Mouse (Mus musculus) heart, embryonic 14.5 days (tissue): ENCODE results near the gene Yars. TPM values are rescaled to one million over a fixed set of nuclear protein-coding genes. Genes with fewer than 3 reads are reported as not detected.

Source experiments
- ATAC-seq: fragments of 200-750 bp; cut with Nextera tagmentation; 2 replicates; pipeline ENCODE4 v1.8.0; 2017; ENCODE audit warnings: low read depth, moderate TSS enrichment; ENCODE audit not compliant: insufficient number of reproducible peaks, insufficient read depth, low FRiP score
- H3K27ac ChIP-seq, 2 experiments: fragments of 200-500 bp in 1 of 2; fragments of 300-500 bp in 1 of 2; sonication (generic) in 1 of 2; replicated peaks in 1 of 2; 2 replicates each; pipeline ENCODE4 v1.5.1; 2012 to 2014; ENCODE audit warnings: low read depth in 2 of 2, low read length in 2 of 2, control low read depth in 1 of 2, mild to moderate bottlenecking in 1 of 2, mixed read lengths in 1 of 2; ENCODE audit not compliant: control insufficient read depth in 1 of 2, insufficient read depth in 1 of 2
- H3K27me3 ChIP-seq: fragments of 300-500 bp; sonication (generic); 2 replicates; pipeline ENCODE4 v1.6.1; 2014; ENCODE audit warnings: mild to moderate bottlenecking, low read length, control low read depth; ENCODE audit not compliant: control insufficient read depth, insufficient read depth
- H3K36me3 ChIP-seq: fragments of 300-500 bp; sonication (generic); 2 replicates; pipeline ENCODE4 v1.6.1; 2014; ENCODE audit warnings: mild to moderate bottlenecking, control low read depth, low read length, mixed read lengths; ENCODE audit not compliant: control insufficient read depth, insufficient read depth
- H3K4me1 ChIP-seq, 2 experiments: fragments of 200-500 bp in 1 of 2; fragments of 300-500 bp in 1 of 2; sonication (generic) in 1 of 2; 2 replicates each; pipeline ENCODE4 v1.6.1; 2012 to 2014; ENCODE audit warnings: low read length in 2 of 2, control low read depth in 1 of 2, mixed read lengths in 1 of 2; ENCODE audit not compliant: control insufficient read depth in 2 of 2, insufficient read depth in 2 of 2
- H3K4me2 ChIP-seq: fragments of 300-500 bp; sonication (generic); 2 replicates; pipeline ENCODE4 v1.6.1; 2014; ENCODE audit warnings: mild to moderate bottlenecking, low read length
- H3K4me3 ChIP-seq, 2 experiments: fragments of 200-500 bp in 1 of 2; fragments of 300-500 bp in 1 of 2; sonication (generic) in 1 of 2; 2 replicates each; pipeline ENCODE4 v1.5.1; 2012 to 2014; ENCODE audit warnings: low read length in 2 of 2, mild to moderate bottlenecking in 2 of 2, control low read depth in 1 of 2, low read depth in 1 of 2, moderate library complexity in 1 of 2; ENCODE audit not compliant: control insufficient read depth in 1 of 2, insufficient read depth in 1 of 2
- H3K9ac ChIP-seq: fragments of 300-500 bp; sonication (generic); 2 replicates; pipeline ENCODE4 v1.6.1; 2014; ENCODE audit warnings: mild to moderate bottlenecking, low read length
- H3K9me3 ChIP-seq: fragments of 300-500 bp; sonication (generic); 2 replicates; pipeline ENCODE4 v1.6.1; 2016; ENCODE audit warnings: low read length, control low read depth; ENCODE audit not compliant: control insufficient read depth
- WGBS: fragments of 180-500 bp; shearing (Covaris S2); extraction: QIAGEN DNeasy Blood & Tissue Kit; methylation state at CpG from one replicate; pipeline ENCODE4 v1.1.7; 2014; 5-methylcytosine and 5-hydroxymethylcytosine counted together
- polyA plus RNA-seq: library from polyadenylated mRNA; unstranded; fragments of >200 nt; fragmentation: Nextera tagmentation; extraction: Ambion mirVana; gene quantifications from 2 replicates; pipeline ENCODE4 v1.2.1, GENCODE M21; 2014

Gene Yars
- polyA plus RNA-seq, 1 experiment from 2014 or later: 46.3 TPM

DNA sequence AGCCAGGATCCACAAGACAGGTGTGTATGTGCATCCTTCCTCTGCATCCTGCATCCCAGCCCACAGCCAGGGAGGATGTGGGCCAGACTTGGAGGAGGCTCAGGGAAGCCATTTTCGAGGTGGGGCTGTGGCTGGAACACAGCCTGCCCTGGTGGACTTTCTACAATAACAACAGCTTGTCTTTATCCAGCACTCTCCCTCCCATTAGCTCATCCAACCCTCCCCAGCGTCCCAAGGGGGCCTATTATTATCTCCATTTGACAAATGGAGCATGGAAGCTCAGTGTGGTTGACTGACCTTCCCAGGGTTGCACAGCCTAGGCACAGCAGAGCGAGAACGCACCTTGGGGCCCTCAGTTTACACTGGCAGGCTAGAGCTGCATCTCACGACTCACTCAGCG, 71.1 kb downstream of the Yars start:
- WGBS: 14% methylated on average over 6 of the region's 6 CpGs
- Histone ChIP-seq H3K27ac (no peak overlapping the region; a peak in 1 of 4 replicates), H3K4me1 (peaks cover 18% of the 10 kb centered on the region in 2 experiments), H3K4me2 (no peak overlapping the region), H3K27me3 (peaks cover 12% of the 10 kb centered on the region; the same call in 1 of the 2 replicates), H3K9me3 (no peaks in the 10 kb centered on the region), H3K9ac (no peak overlapping the region), H3K36me3 (no peaks in the 10 kb centered on the region), H3K4me3 (no peak overlapping the region)
- ATAC-seq: no peak

DNA sequence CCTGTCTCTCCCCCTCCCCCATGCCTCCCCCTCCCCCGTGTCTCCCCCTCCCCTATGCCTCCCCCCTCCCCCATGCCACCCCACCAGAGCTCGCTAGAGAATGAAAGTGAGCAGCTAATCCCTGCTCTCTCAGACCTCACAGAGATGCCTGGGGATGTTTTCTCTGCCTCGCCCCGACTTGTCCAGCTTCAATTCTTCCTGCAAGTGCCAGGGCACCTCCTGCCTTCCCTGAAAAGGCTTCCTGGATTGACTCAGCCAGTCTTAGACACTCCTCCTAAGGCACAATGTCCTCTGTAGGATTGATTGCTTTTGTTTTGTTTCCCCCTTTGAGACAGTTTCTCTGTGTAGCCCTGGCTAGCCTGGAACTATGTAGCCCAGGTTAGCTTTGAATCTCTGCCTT, 71.6 kb downstream of the Yars start, which contains the start of gene C77080:
C77080 (minus strand) TSS at position 209 of the 400 bp plus-strand sequence.
- Histone ChIP-seq H3K27ac (no peak within 1 kb of the TSS; a peak in 1 of 4 replicates), H3K4me1 (peaks cover 14 to 15% of the 10 kb centered on the region in 2 experiments), H3K9me3 (no peaks in the 10 kb centered on the region), H3K4me3 (no peak within 1 kb of the TSS), H3K36me3 (no peaks in the 10 kb centered on the region), H3K27me3 (peaks cover 12% of the 10 kb centered on the region; the same call in 1 of the 2 replicates), H3K4me2 (no peak within 1 kb of the TSS), H3K9ac (no peak within 1 kb of the TSS)
- 18% methylated on average over 2 of the region's 4 CpGs for WGBS
- ATAC-seq: no peak

DNA sequence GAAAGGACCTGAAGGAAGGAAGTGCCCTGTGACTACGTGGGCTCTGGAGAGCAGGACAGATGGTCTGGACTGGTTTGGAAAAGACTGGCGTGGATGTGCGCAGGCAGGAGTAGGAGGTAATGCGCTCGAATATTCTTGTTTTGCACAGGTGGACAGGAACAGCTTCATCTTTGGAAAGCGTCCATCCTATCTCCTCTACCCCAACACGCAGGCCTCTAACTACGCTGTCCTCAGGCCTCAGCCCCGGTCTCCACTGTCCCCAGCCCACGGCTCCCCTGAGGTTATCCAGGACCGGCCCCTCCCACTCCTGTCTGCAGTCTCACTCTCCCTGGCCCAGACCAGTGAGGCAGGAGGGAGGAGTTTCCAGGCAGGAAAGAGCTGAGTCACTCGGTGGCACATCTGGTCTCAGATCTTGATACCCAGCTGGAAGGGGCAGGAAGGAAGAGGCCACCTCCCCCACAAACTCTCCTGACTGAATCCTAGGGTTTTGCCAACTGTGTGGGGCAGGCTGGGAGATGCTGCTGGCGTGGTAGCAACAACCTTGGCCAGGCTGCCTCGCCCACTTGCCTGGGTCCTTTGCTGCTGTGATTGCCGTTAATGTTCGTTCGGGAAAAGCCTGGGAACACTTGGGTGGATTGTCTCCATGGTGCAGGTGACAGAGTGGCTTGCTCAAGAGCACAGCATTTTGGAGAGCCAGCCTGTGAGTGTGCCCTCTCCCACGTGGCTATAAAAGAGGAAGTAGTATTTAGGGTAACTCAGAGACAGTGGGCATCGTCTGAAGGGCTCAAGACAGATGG, 73.9 kb downstream of the Yars start:
- Histone ChIP-seq H3K4me2 (peak overlapping the region; percentile 21; the same call in 1 of the 2 replicates), H3K4me3 (peak overlapping the region in 1 of 2 experiments; percentile 9; a peak in 1 of 4 replicates), H3K27ac (peak overlapping the region; percentile 38 to 49; a peak in 2 of 4 replicates), H3K9me3 (no peaks in the 10 kb centered on the region), H3K36me3 (no peaks in the 10 kb centered on the region), H3K4me1 (peaks cover 6 to 8% of the 10 kb centered on the region in 2 experiments; a peak in 1 of 4 replicates), H3K9ac (no peak overlapping the region), H3K27me3 (peaks cover 12% of the 10 kb centered on the region; the same call in 1 of the 2 replicates)
- peak; percentile 79 for ATAC-seq
- 22% methylated on average over 19 of the region's 19 CpGs for WGBS

- peaks cover 6 to 8% of the 10 kb centered on the region in 2 experiments; a peak in 1 of 4 replicates for H3K4me1 ChIP-seq
- no peak for ATAC-seq
- H3K27ac ChIP-seq: no peak overlapping the region
- no peak overlapping the region for H3K4me3 ChIP-seq
- H3K4me2 ChIP-seq: no peak overlapping the region
- no peak overlapping the region for H3K9ac ChIP-seq
- WGBS: 80% methylated on average over 4 of the region's 4 CpGs
- H3K9me3 ChIP-seq: no peaks in the 10 kb centered on the region
- 0 out of 2 replicates have a peak, but pooled peaks cover 4% of the 10 kb centered on the region for H3K27me3 ChIP-seq
- no peaks in the 10 kb centered on the region for H3K36me3 ChIP-seq
These were observed 76.6 kb downstream of the Yars start for GRCm38 (mm10) chr4:129266191-129266590.

GRCm38 (mm10) chr4:129266821-129267220, 77.3 kb downstream of the Yars start:
- Histone ChIP-seq H3K4me3 (no peak overlapping the region), H3K36me3 (no peaks in the 10 kb centered on the region), H3K9ac (no peak overlapping the region), H3K9me3 (no peaks in the 10 kb centered on the region), H3K4me2 (no peak overlapping the region), H3K4me1 (peaks cover 6 to 8% of the 10 kb centered on the region in 2 experiments; a peak in 1 of 4 replicates), H3K27ac (no peak overlapping the region), H3K27me3 (0 out of 2 replicates have a peak, but pooled peaks cover 3% of the 10 kb centered on the region)
- no peak for ATAC-seq
- WGBS: 83% methylated on average over 5 of the region's 5 CpGs

GRCm38 (mm10) chr4:129268698-129269097, 79.1 kb downstream of the Yars start:
- Histone ChIP-seq H3K9me3 (no peaks in the 10 kb centered on the region), H3K4me1 (peaks cover 5 to 10% of the 10 kb centered on the region in 2 experiments), H3K4me2 (no peak overlapping the region), H3K4me3 (no peak overlapping the region), H3K9ac (no peak overlapping the region), H3K27ac (no peak overlapping the region), H3K36me3 (no peaks in the 10 kb centered on the region), H3K27me3 (0 out of 2 replicates have a peak, but pooled peaks cover 4% of the 10 kb centered on the region)
- WGBS: 38% methylated on average over 1 of the region's 1 CpGs
- no peak for ATAC-seq
